Mouse (Mus musculus) adrenal gland, postnatal 14 days (tissue): Measurements from ENCODE around the gene Vps8. TPM values are rescaled to one million over a fixed set of nuclear protein-coding genes. Genes with fewer than 3 reads are reported as not detected.

ENCODE experiments used
- DNase-seq: peaks from one replicate; pipeline ENCODE4 v3.0.0; 2021; ENCODE audit warnings: mixed read lengths
- total RNA-seq: library from RNA; stranded (reverse); gene quantifications from 2 replicates; pipeline ENCODE4 v1.2.3, GENCODE M21; 2021

Vps8 gene
- total RNA-seq, 1 experiment from 2014 or later, result 16.4 TPM

GRCm38 (mm10) chr16:21628061-21628591, 205.2 kb downstream of the Vps8 start:
- no peak for DNase-seq

- DNase-seq, result no peak
Measured at GRCm38 (mm10) chr16:21630614-21631013, 207.7 kb downstream of the Vps8 start.

- no peak for DNase-seq
Measured at GRCm38 (mm10) chr16:21631815-21632222, 208.9 kb downstream of the Vps8 start.

DNA sequence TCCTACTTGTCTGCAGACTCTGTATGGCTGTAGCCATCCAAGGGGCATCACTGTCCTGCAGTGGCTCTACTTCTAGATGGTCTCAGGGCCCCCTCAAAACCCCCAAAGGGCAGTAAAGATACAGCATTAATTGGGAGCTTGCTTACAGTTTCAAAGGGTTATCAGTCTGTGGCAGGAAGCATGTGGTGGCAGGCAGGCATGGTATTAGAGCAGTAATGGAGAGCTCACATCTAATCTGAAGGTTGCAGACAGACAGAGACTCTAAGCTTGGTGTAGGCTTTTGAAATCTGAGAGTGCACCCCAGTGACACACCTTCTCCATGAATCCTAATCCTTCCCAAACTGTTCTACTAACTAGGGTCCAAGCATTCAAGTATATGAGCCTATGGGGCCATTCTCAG, 211.5 kb downstream of the Vps8 start:
- no peak for DNase-seq

DNA sequence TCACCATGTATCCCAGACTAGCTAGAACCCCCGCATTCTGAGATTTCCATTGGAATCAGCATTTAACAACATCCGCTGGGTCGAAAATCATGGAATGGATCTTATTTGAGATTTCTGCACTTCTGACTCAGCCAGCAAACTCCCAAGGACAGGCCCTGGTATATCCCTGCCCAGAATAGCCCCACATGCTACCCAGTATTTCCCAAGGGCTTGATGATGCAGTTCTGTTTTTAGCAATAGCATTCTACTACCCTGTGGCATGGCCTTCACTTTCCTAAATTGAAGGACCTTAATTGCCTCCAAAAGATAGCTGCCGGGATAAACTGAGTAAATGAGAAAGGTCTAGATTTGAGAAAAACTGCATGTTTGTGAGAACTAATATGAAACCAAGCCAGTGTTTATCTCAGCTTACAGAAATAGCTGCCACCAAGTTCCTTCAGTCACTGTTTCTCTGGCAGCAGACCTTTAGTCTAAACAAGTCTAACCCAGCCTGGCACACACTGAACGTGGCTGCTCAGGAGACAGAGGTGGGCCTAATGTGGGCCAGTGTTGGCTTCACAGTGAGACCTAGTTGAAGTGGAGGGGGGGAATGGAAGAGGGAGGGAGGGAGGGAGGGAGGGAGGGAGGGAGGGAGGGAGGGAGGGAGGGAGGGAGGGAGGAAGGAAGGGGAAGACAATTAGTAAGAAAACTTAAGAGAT, 213.4 kb downstream of the Vps8 start:
- DNase-seq, result peak; percentile 55

DNA sequence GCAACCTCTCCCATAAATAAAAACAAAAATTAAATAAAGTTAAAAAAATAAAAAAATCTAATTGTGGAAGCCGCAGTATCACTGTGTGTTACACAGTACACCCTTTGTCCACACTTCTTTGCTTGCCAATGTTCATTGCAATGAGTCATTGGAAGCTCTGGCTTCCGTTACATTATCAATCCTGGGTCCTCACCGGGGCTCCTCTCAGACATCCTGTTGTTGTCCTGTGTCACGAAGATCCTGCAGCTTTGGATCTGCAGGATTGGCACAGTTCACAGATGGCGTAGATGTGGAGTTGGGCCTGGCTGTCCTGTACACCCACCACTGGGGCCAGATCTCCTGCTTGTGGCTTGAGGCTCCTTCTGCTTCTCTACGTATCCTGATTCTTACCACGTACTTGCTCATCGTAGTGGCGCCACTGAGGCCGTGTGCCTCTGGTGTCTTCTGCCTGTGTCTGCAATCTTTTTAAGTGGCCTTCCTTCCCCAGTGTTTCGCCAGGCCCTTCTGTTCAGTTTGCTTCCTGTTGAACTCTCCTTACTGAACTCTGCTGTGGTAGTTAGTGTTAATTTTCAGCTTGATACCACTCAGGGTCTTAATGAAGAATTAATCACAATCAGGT, 214.4 kb downstream of the Vps8 start:
- no peak for DNase-seq

- peak; percentile 29 for DNase-seq
Measured at GRCm38 (mm10) chr16:21640766-21641499, 218.0 kb downstream of the Vps8 start.

DNA sequence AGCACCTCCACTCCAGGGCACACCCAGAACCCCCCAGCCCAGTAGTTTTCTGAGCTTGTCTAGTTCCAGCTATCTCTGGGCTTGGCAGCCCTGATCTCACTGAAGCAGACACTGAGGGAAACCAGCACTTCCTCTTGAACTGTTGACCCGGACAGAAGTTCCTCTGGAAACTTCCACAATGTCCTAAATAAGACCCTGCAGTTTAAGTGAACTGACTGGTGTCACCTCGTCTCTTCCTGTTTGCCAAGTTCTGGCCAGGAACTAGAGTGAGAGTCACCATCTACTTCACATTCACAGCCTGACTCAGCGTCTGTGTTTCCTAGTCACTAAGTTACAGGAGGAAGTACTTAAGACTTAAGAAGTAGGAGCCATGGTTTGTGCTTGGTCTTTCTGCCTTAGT, 219.0 kb downstream of the Vps8 start:
- peak; percentile 28 for DNase-seq

- DNase-seq, result no peak
Measured at GRCm38 (mm10) chr16:21642906-21643305, 220.0 kb downstream of the Vps8 start.

DNA sequence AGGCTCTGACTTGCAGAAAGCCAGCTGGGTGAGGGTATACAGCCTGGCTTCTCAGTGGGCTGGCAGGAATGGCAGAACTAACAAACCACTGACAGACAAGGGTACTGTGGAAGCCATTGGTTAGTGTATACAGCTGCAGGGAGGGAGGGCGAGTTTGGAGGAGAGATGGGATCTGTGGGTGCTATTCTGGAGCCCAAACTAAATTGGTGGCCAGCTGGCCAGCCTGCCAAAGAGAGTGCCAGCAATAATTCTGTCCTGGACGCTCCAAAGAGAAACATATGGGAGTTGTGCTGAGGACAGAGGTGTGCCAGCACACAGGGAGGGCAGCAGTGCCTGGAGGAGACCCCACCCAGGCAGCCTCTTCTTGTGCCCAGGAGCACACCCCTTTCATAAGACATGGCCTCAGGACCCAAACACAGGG, 220.7 kb downstream of the Vps8 start:
- DNase-seq, result no peak

- peak; percentile 44 for DNase-seq
Measured at GRCm38 (mm10) chr16:21644066-21644561, 221.2 kb downstream of the Vps8 start.

DNA sequence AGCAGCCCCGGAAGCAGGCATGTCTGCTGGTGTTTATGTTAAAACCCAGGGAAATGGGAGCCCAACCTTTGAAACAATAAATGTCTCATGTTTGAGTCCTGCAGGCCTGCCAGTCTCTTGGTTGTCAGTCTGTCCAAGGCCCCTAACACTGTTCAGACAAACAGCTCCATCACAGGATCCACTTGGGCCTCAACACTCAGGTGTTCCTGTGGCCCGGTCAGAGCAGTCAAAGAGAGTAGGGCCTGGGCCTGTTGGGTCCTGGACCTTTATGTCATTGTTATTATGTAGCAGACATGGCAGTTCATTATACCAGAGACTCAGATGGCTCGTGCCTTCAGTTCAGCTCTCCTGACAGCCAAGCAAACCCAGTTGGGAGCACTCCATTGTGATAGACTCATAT, 221.7 kb downstream of the Vps8 start:
- no peak for DNase-seq

GRCm38 (mm10) chr16:21645915-21646314, 223.0 kb downstream of the Vps8 start:
- peak; percentile 53 for DNase-seq

DNA sequence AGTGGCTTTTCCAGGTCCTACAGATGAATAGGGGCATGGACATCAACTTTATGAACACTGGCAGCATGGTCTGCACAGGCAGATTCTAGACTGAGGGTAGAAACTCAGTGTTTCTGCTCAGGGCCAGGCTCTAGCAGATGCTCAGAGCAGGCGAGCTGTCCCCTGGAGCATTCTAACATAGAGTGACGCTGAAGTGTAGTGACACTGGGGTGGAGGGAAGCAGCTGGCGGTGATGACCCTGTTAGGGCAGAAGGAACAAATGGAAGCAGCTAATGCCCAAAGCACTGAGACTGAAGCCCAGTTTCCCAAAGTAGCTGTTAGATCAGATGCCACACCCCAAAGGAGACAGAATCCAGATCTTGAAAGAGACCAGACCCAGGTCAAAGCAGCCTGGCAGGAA, 223.6 kb downstream of the Vps8 start:
- DNase-seq, result no peak

DNA sequence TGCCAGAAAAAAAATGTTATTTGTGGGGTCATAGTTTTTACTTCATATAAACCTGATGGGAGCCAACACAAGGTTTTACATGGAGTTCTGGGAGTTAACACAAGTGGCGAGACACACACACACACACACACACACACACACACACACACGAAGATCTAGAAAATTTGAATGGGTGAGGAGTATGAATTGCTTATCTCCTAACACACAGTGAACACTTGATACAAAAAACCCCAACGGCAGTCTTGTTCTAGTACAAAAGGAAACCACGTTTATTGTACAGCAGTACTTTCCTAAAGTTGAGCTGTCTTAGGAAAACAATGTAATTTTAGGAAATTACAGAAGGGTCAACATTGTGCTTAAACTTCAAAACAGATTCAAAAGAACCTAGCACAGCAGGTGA, 225.9 kb downstream of the Vps8 start:
- DNase-seq, result no peak

GRCm38 (mm10) chr16:21650289-21650688, 227.4 kb downstream of the Vps8 start:
- no peak for DNase-seq

GRCm38 (mm10) chr16:21651161-21651560, 228.2 kb downstream of the Vps8 start:
- no peak for DNase-seq

- DNase-seq, result no peak
Measured at GRCm38 (mm10) chr16:21653151-21653550, 230.2 kb downstream of the Vps8 start.

- DNase-seq, result no peak
Measured at GRCm38 (mm10) chr16:21654384-21654783, 231.5 kb downstream of the Vps8 start.

DNA sequence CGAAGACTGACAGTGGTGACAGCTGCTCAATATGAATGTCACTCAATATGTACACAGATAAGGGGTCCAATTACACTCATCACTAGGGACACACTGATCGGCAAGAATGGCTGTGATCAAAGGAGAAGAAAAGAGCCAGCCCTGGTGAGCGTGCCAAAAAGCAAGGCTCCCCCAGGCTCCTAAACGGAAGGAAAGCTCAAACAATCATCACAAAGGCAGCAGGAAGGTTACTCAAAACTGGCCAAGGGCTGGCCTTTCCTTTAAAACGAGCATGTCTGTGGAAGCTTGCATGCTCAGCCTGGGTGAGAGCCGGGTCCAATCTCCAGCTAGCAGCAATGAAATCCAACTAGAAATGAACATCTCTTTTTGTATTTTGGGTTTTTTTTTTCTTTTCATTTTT, 232.4 kb downstream of the Vps8 start:
- no peak for DNase-seq

DNA sequence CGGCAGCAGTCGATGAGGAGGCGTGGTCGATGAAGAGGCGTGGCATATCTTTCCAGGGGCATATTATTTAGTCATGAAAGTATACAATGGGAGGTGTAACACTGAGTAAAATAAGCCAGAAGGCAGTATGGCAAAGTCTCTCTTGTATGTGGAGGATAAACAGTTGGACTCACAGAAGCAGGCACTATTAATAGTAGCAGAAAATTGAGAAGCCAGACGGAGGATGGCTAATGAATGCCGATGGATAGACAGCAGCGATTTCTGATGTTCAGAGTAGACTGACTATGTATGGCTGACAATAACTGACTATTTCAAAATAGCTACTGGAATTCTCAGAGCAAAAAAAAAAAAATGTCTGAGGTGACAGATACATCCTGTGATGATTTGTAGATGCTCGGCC, 233.0 kb downstream of the Vps8 start:
- DNase-seq, result no peak

GRCm38 (mm10) chr16:21664633-21665363, 241.9 kb downstream of the Vps8 start:
- no peak for DNase-seq
